Mouse (Mus musculus) erythroblast, embryonic 14.5 days (primary cell): ENCODE measurements around the gene Slc27a5.

Source experiments
- GATA1 ChIP-seq: IDR thresholded peaks from 2 replicates; pipeline ENCODE4 v1.6.1; 2012; ENCODE audit warnings: low read length, inconsistent platforms, mixed read lengths
- TAL1 ChIP-seq: IDR thresholded peaks from 3 replicates; pipeline ENCODE4 v1.6.1; 2012; ENCODE audit warnings: low read length, inconsistent platforms, mixed read lengths

DNA sequence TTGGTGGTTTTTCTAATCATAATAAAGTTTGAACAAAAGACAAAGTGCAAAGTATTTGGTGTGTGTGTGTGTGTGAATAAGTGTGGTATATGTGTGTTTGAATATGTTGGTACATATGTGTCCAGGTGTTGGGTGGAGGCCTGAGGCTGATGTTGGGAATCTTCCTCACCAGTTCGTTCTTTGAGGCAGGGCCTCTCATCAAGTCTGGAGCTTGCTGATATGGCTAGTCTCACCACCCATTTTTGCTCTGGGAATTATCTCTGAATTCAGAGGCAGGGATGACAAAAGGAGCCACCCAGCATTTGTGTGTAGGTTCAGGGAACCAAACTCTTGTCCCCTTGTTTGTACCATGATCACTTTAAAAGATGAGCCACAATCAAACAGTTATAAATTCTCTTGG lies 12.3 kb downstream of the Slc27a5 start:
- TF ChIP-seq TAL1 (peak; percentile 54; the same call in 2 of the 3 replicates), GATA1 (no peak)
